Mouse (Mus musculus) hindbrain, embryonic 14.5 days (tissue): ENCODE measurements around the gene Gas7. TPM values are rescaled to one million over a fixed set of nuclear protein-coding genes. Genes with fewer than 3 reads are reported as not detected.

ENCODE experiments used
- ATAC-seq: fragments of 200-750 bp; cut with Nextera tagmentation; 2 replicates; pipeline ENCODE4 v1.8.0; 2017; ENCODE audit warnings: moderate number of reproducible peaks, mild to moderate bottlenecking, moderate TSS enrichment, moderate library complexity; ENCODE audit not compliant: low FRiP score
- DNase-seq: peaks from one replicate; pipeline ENCODE4 v3.0.0-alpha.2; 2015; ENCODE audit warnings: low spot score
- H3K27ac ChIP-seq: fragments of 300-500 bp; sonication (generic); 2 replicates; pipeline ENCODE4 v1.5.1; 2014; ENCODE audit warnings: mild to moderate bottlenecking, moderate library complexity
- H3K27me3 ChIP-seq: fragments of 300-500 bp; sonication (generic); 2 replicates; pipeline ENCODE4 v1.6.1; 2014; ENCODE audit warnings: mild to moderate bottlenecking, low read length, mixed read lengths; ENCODE audit not compliant: control insufficient read depth, insufficient read depth
- H3K36me3 ChIP-seq: fragments of 300-500 bp; sonication (generic); replicated peaks from 2 replicates; pipeline ENCODE4 v1.6.1; 2014; ENCODE audit not compliant: control insufficient read depth, insufficient read depth
- H3K4me1 ChIP-seq: fragments of 300-500 bp; sonication (generic); replicated peaks from 2 replicates; pipeline ENCODE4 v1.6.1; 2014; ENCODE audit warnings: antibody characterized with exemption, low read length, mixed read lengths; ENCODE audit not compliant: control insufficient read depth, insufficient read depth
- H3K4me2 ChIP-seq: fragments of 300-500 bp; sonication (generic); replicated peaks from 2 replicates; pipeline ENCODE4 v1.6.1; 2014; ENCODE audit warnings: mild to moderate bottlenecking, moderate library complexity
- H3K4me3 ChIP-seq: fragments of 300-500 bp; sonication (generic); replicated peaks from 2 replicates; pipeline ENCODE4 v1.5.1; 2014; ENCODE audit warnings: mild to moderate bottlenecking, low read length
- H3K9ac ChIP-seq: fragments of 300-500 bp; sonication (generic); 2 replicates; pipeline ENCODE4 v1.6.1; 2014
- H3K9me3 ChIP-seq: fragments of 300-500 bp; sonication (generic); 2 replicates; pipeline ENCODE4 v1.6.1; 2016; ENCODE audit warnings: low read length; ENCODE audit not compliant: control insufficient read depth
- WGBS: fragments of 180-500 bp; shearing (Covaris S2); extraction: QIAGEN DNeasy Blood & Tissue Kit; methylation state at CpG from one replicate; pipeline ENCODE4 v1.1.7; 2014; 5-methylcytosine and 5-hydroxymethylcytosine counted together
- polyA plus RNA-seq: library from polyadenylated mRNA; unstranded; fragments of >200 nt; fragmentation: Nextera tagmentation; extraction: Ambion mirVana; gene quantifications from 2 replicates; pipeline ENCODE4 v1.2.1, GENCODE M21; 2014

Gas7 gene
- polyA plus RNA-seq, 1 experiment from 2014 or later: 19.4 TPM

GRCm38 (mm10) chr11:67510831-67511230 lies 55.6 kb downstream of the Gas7 start:
- ATAC-seq (no peak), DNase-seq (no peak)
- Histone ChIP-seq H3K9me3 (no peaks in the 10 kb centered on the region), H3K4me2 (no peak overlapping the region), H3K4me3 (no peak overlapping the region), H3K36me3 (no peaks in the 10 kb centered on the region), H3K27me3 (no peaks in the 10 kb centered on the region), H3K27ac (no peak overlapping the region), H3K4me1 (no peaks in the 10 kb centered on the region), H3K9ac (no peak overlapping the region)
- WGBS: 90% methylated on average over 4 of the region's 4 CpGs

GRCm38 (mm10) chr11:67513001-67513400 lies 57.8 kb downstream of the Gas7 start:
- 85% methylated on average over 4 of the region's 4 CpGs for WGBS
- Histone ChIP-seq H3K4me3 (no peak overlapping the region), H3K27ac (no peak overlapping the region), H3K9me3 (0 out of 2 replicates have a peak, but pooled peaks cover 4% of the 10 kb centered on the region), H3K4me1 (no peaks in the 10 kb centered on the region), H3K9ac (no peak overlapping the region), H3K36me3 (no peaks in the 10 kb centered on the region), H3K4me2 (no peak overlapping the region), H3K27me3 (no peaks in the 10 kb centered on the region)
- no peak for DNase-seq
- no peak for ATAC-seq

GRCm38 (mm10) chr11:67514401-67514800 lies 59.2 kb downstream of the Gas7 start:
- H3K9ac ChIP-seq: no peak overlapping the region
- WGBS: 88% methylated on average over 8 of the region's 8 CpGs
- no peaks in the 10 kb centered on the region for H3K27me3 ChIP-seq
- ATAC-seq (no peak), DNase-seq (no peak)
- no peak overlapping the region for H3K4me3 ChIP-seq
- H3K36me3 ChIP-seq: no peaks in the 10 kb centered on the region
- H3K27ac ChIP-seq: peak overlapping the region; percentile 32; the same call in 1 of the 2 replicates
- H3K4me2 ChIP-seq: no peak overlapping the region
- no peaks in the 10 kb centered on the region for H3K4me1 ChIP-seq
- H3K9me3 ChIP-seq: 0 out of 2 replicates have a peak, but pooled peaks cover 4% of the 10 kb centered on the region

- H3K4me3 ChIP-seq: no peak overlapping the region
- H3K4me2 ChIP-seq: no peak overlapping the region
- no peak for ATAC-seq
- no peaks in the 10 kb centered on the region for H3K27me3 ChIP-seq
- H3K9ac ChIP-seq: no peak overlapping the region
- no peaks in the 10 kb centered on the region for H3K4me1 ChIP-seq
- 55% methylated on average over 5 of the region's 5 CpGs for WGBS
- H3K27ac ChIP-seq: no peak overlapping the region
- H3K9me3 ChIP-seq: 0 out of 2 replicates have a peak, but pooled peaks cover 4% of the 10 kb centered on the region
- DNase-seq: no peak
- no peaks in the 10 kb centered on the region for H3K36me3 ChIP-seq
Observed at GRCm38 (mm10) chr11:67515020-67515911, 60.0 kb downstream of the Gas7 start.

- no peaks in the 10 kb centered on the region for H3K27me3 ChIP-seq
- H3K4me1 ChIP-seq: no peaks in the 10 kb centered on the region
- 0 out of 2 replicates have a peak, but pooled peaks cover 4% of the 10 kb centered on the region for H3K9me3 ChIP-seq
- 85% methylated on average over 3 of the region's 3 CpGs for WGBS
- H3K9ac ChIP-seq: no peak overlapping the region
- ATAC-seq (no peak), DNase-seq (no peak)
- H3K27ac ChIP-seq: no peak overlapping the region
- no peak overlapping the region for H3K4me2 ChIP-seq
- H3K4me3 ChIP-seq: no peak overlapping the region
- H3K36me3 ChIP-seq: no peaks in the 10 kb centered on the region
Observed at GRCm38 (mm10) chr11:67515912-67516305, 60.7 kb downstream of the Gas7 start.

GRCm38 (mm10) chr11:67517748-67518147 lies 62.5 kb downstream of the Gas7 start:
- no peak overlapping the region for H3K4me3 ChIP-seq
- H3K9me3 ChIP-seq: 0 out of 2 replicates have a peak, but pooled peaks cover 4% of the 10 kb centered on the region
- ATAC-seq (no peak), DNase-seq (no peak)
- H3K4me2 ChIP-seq: no peak overlapping the region
- H3K27ac ChIP-seq: no peak overlapping the region
- WGBS: 69% methylated on average over 2 of the region's 2 CpGs
- H3K4me1 ChIP-seq: no peaks in the 10 kb centered on the region
- no peak overlapping the region for H3K9ac ChIP-seq
- no peaks in the 10 kb centered on the region for H3K36me3 ChIP-seq
- no peaks in the 10 kb centered on the region for H3K27me3 ChIP-seq

- Histone ChIP-seq H3K9ac (no peak overlapping the region), H3K27ac (no peak overlapping the region), H3K4me2 (no peak overlapping the region), H3K9me3 (0 out of 2 replicates have a peak, but pooled peaks cover 4% of the 10 kb centered on the region), H3K4me3 (no peak overlapping the region), H3K36me3 (no peaks in the 10 kb centered on the region), H3K27me3 (no peaks in the 10 kb centered on the region), H3K4me1 (no peaks in the 10 kb centered on the region)
- ATAC-seq (peak; percentile 40; the same call in 1 of the 2 replicates), DNase-seq (no peak)
- 87% methylated on average over 8 of the region's 8 CpGs for WGBS
Observed at GRCm38 (mm10) chr11:67518985-67519384, 63.7 kb downstream of the Gas7 start.

- Histone ChIP-seq H3K36me3 (no peaks in the 10 kb centered on the region), H3K27me3 (no peaks in the 10 kb centered on the region), H3K27ac (no peak overlapping the region), H3K4me3 (no peak overlapping the region), H3K4me1 (no peaks in the 10 kb centered on the region), H3K9ac (no peak overlapping the region), H3K4me2 (no peak overlapping the region), H3K9me3 (0 out of 2 replicates have a peak, but pooled peaks cover 2% of the 10 kb centered on the region)
- WGBS: 84% methylated on average over 2 of the region's 2 CpGs
- DNase-seq: no peak
- ATAC-seq: no peak
Observed at GRCm38 (mm10) chr11:67522671-67523070, 67.4 kb downstream of the Gas7 start.

- Histone ChIP-seq H3K36me3 (no peaks in the 10 kb centered on the region), H3K27ac (no peak overlapping the region), H3K27me3 (no peaks in the 10 kb centered on the region), H3K4me3 (no peak overlapping the region), H3K9ac (no peak overlapping the region), H3K4me1 (no peaks in the 10 kb centered on the region), H3K4me2 (no peak overlapping the region), H3K9me3 (no peaks in the 10 kb centered on the region)
- 45% methylated on average over 3 of the region's 3 CpGs for whole genome bisulfite sequencing
- ATAC-seq: no peak
- no peak for DNase-seq
Observed at GRCm38 (mm10) chr11:67523806-67524205, 68.6 kb downstream of the Gas7 start.
